Mouse (Mus musculus) 3T3-L1 (cell line): ENCODE measurements around the gene Copg1.
"Not testable (repeated sequence)": the region's sequence is repeated elsewhere in the genome, so short reads cannot be mapped to it uniquely, and the experiment has no call there.

ENCODE experiments used
- DNase-seq: peaks from one replicate; pipeline ENCODE4 v3.0.0-alpha.2; 2015; ENCODE audit warnings: low read depth, low spot score

Gene Copg1

DNA sequence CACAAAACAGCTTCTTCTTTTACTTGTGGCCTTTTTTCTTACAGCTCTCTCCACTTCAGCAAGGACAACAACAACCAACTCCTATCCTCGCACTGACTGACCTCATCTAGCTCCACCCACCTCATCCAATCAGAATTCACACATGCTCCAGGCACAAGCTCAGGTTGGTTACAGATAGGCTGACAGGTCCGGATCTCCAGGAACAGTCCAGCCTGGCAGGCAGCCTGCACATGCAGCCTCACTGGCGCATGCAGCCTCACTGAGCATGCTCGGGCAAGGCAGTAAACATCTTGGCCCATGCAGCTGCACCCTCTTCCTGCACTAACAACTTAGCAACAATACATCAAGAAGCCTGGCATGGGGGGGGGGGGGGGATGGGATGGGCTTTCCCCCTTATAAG lies 74.8 kb downstream of the Copg1 start:
- DNase-seq: not testable (repeated sequence)
